ENCODE assay signal across 26 mouse cellular contexts in genomic region chr10:96901150-96901549, GRCm38 (mm10).
A peak's percentile ranks its signal among the peaks of the same experiment; 100 is the strongest.
DNase-seq lines count a peak whose midpoint lies in the region; ATAC-seq and TF ChIP-seq lines count a peak whose summit lies in the region.
"Had no signal": no experiment of that assay in that cellular context is flagged by ENCODE, and none has a peak within 500 bp of the region (broad histone marks: within the 10 kb centered on the region; RNA-seq: fewer than 3 reads in every experiment).

No protein-coding gene starts in this region.

- TF ChIP-seq CTCF in lung, postnatal 0 days (IDR thresholded peaks at IDR 0.05) = no peak
- TF ChIP-seq CTCF in bone marrow macrophage, adult 2 months (IDR thresholded peaks at IDR 0.05; ENCODE audit: low read depth, low read length) = no peak

- no peak overlapping the region for H3K9ac ChIP-seq in lung, postnatal 0 days (replicated peaks; ENCODE audit: low read depth)
- H3K9ac ChIP-seq: embryonic facial prominence, embryonic 13.5 days; embryonic facial prominence, embryonic 15.5 days; forebrain, embryonic 12.5 days had no signal

- H3K4me2 ChIP-seq in lung, postnatal 0 days (replicated peaks; ENCODE audit: low read depth, low read length) = no peak overlapping the region
- H3K4me2 ChIP-seq: embryonic facial prominence, embryonic 13.5 days; embryonic facial prominence, embryonic 15.5 days; forebrain, embryonic 12.5 days had no signal

- no peak for ATAC-seq in lung, postnatal 0 days
- peak; percentile 84 for ATAC-seq in megakaryocyte, adult 5-6 weeks (ENCODE audit: poor library complexity, severe bottlenecking)
- 0 out of 2 replicates have a peak, but pooled peaks have one; percentile 33 for ATAC-seq in neutrophil, adult 5-6 weeks (ENCODE audit: extremely low read depth, insufficient number of reproducible peaks, low FRiP score, poor library complexity, severe bottlenecking)
- ATAC-seq: CD4-positive, CD25-positive, alpha-beta regulatory T cell, adult 4 months; forebrain, embryonic 14.5 days; forebrain, embryonic 16.5 days had no signal

- WGBS in lung, postnatal 0 days = 47% methylated on average over 1 of the region's 1 CpGs

- TF ChIP-seq POLR2A in bone marrow macrophage, adult 2 months (IDR thresholded peaks at IDR 0.05; ENCODE audit: borderline replicate concordance, low read depth, low read length) = no peak

- peak; percentile 18 for DNase-seq in lung, postnatal 0 days (ENCODE audit: low spot score)
- no peak for DNase-seq in lung, postnatal 14 days
- DNase-seq in left cerebral cortex, adult 11 months (ENCODE audit: low spot score) = no peak
- DNase-seq in B cell, adult 2 months = no peak
- no peak for DNase-seq in thymus, postnatal 4 days
- DNase-seq: adrenal gland, adult 8-10 months; adrenal gland, postnatal 14 days; adrenal gland, postnatal 36 days; cerebellum, adult 11 months; cerebellum, adult 18-20 months; cerebellum, adult 8-10 months; cerebellum, adult 9-11 months; cerebellum, postnatal 14 days; cerebellum, postnatal 36 days; embryo, embryonic 11 days had no signal

- no peak for TF ChIP-seq EP300 in lung, postnatal 0 days (IDR thresholded peaks at IDR 0.05)

- H3K4me3 ChIP-seq in lung, postnatal 0 days (ENCODE audit: low read depth, low read length) = no peak overlapping the region
- no peak overlapping the region for H3K4me3 ChIP-seq in bone marrow macrophage, adult 2 months (ENCODE audit: insufficient read depth, low read length)
- H3K4me3 ChIP-seq: embryonic facial prominence, embryonic 13.5 days; embryonic facial prominence, embryonic 15.5 days; erythroblast, embryonic 14.5 days; forebrain, embryonic 10.5 days; forebrain, embryonic 12.5 days had no signal

- H3K27me3 ChIP-seq in lung, postnatal 0 days (replicated peaks; ENCODE audit: insufficient read depth, low read length) = no peaks in the 10 kb centered on the region
- H3K27me3 ChIP-seq: embryonic facial prominence, embryonic 13.5 days; embryonic facial prominence, embryonic 15.5 days; forebrain, embryonic 12.5 days had no signal

- H3K27ac ChIP-seq in lung, postnatal 0 days (ENCODE audit: low read length) = no peak overlapping the region
- H3K27ac ChIP-seq in bone marrow macrophage, adult 2 months (ENCODE audit: insufficient read depth, low read depth, low read length) = peak overlapping the region; percentile 15
- H3K27ac ChIP-seq: embryonic facial prominence, embryonic 13.5 days; embryonic facial prominence, embryonic 15.5 days; forebrain, embryonic 10.5 days; forebrain, embryonic 12.5 days had no signal

- no peaks in the 10 kb centered on the region for H3K4me1 ChIP-seq in lung, postnatal 0 days (ENCODE audit: insufficient read depth, low read depth, low read length)
- peaks cover 7% of the 10 kb centered on the region for H3K4me1 ChIP-seq in bone marrow macrophage, adult 2 months (ENCODE audit: control insufficient read depth, insufficient read depth, low read length)
- H3K4me1 ChIP-seq: embryonic facial prominence, embryonic 13.5 days; embryonic facial prominence, embryonic 15.5 days; forebrain, embryonic 10.5 days; forebrain, embryonic 12.5 days had no signal

- no peaks in the 10 kb centered on the region for H3K36me3 ChIP-seq in lung, postnatal 0 days (ENCODE audit: insufficient read depth, low read length)
- H3K36me3 ChIP-seq: embryonic facial prominence, embryonic 13.5 days; embryonic facial prominence, embryonic 15.5 days; forebrain, embryonic 10.5 days; forebrain, embryonic 12.5 days had no signal

- H3K9me3 ChIP-seq in lung, postnatal 0 days (ENCODE audit: low read length) = no peaks in the 10 kb centered on the region
- H3K9me3 ChIP-seq: embryonic facial prominence, embryonic 13.5 days; embryonic facial prominence, embryonic 15.5 days; forebrain, embryonic 10.5 days; forebrain, embryonic 12.5 days had no signal
